8 mouse cellular contexts compared by ENCODE assay signal in the genomic region with DNA sequence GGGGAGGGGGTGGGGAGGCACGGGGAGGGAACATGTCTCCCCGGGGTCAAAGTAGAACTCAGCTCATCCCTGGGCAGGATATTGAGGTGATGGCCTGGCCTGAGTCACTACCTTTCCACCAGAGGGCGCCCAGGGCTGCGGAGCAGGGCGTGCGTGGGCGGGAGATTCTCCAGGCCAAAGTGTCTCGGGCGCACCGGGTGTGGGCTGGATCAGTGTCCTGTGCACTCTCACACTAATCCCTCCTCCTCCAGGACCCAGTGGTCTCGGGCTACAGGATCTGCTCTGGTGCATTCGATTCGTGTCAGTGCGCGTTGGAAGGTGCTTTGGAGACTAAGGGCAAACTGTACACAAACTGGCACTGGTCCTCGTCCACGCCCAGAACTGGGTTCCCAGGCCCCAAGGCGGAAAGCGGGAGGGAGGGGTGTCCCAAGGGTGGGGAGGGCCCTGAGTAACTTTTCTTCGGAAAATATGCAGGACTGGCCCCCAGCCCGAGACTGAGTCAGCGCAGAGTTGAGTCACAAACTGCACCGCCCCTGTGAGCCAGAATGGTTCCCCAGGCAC. TPM values are rescaled to one million over a fixed set of nuclear protein-coding genes. Genes with fewer than 3 reads are reported as not detected.
DNase-seq lines count a peak whose midpoint lies in the region; ATAC-seq and TF ChIP-seq lines count a peak whose summit lies in the region.

No protein-coding gene starts in this region.

- TF ChIP-seq CTCF in ES-Bruce4 (IDR thresholded peaks at IDR 0.05; ENCODE audit: low read depth, low read length): peak; percentile 78
- peak; percentile 90 for TF ChIP-seq CTCF in heart, postnatal 0 days (IDR thresholded peaks at IDR 0.05; ENCODE audit: low read depth)

- ATAC-seq in forebrain, embryonic 11.5 days (replicated peaks; ENCODE audit: low FRiP score): peak; percentile 45
- peak; percentile 73 for ATAC-seq in heart, postnatal 0 days (ENCODE audit: insufficient read depth, low read depth)
- ATAC-seq in liver, embryonic 16.5 days (ENCODE audit: low read depth): peak; percentile 60
- 0 out of 2 replicates have a peak, but pooled peaks have one; percentile 15 for ATAC-seq in neural tube, embryonic 12.5 days (ENCODE audit: low FRiP score, low read depth)
- ATAC-seq in stomach, embryonic 16.5 days (ENCODE audit: insufficient read depth, low FRiP score): peak; percentile 80

- TF ChIP-seq EP300 in ES-Bruce4 (IDR thresholded peaks at IDR 0.05; ENCODE audit: insufficient read depth, low read depth, low read length): no peak
- peak; percentile 67 for TF ChIP-seq EP300 in heart, postnatal 0 days (IDR thresholded peaks at IDR 0.05; ENCODE audit: low read depth)

- H3K9me3 ChIP-seq in ES-Bruce4 (replicated peaks; ENCODE audit: control insufficient read depth, insufficient read depth, low read length, poor library complexity, severe bottlenecking): no peaks in the 10 kb centered on the region
- no peaks in the 10 kb centered on the region; the same call in 1 of the 2 replicates for H3K9me3 ChIP-seq in forebrain, embryonic 11.5 days (ENCODE audit: control insufficient read depth, low read length)
- H3K9me3 ChIP-seq in heart, postnatal 0 days (replicated peaks; ENCODE audit: control insufficient read depth, low read length): no peaks in the 10 kb centered on the region
- H3K9me3 ChIP-seq in liver, embryonic 16.5 days (replicated peaks; ENCODE audit: control insufficient read depth, low read length): no peaks in the 10 kb centered on the region
- H3K9me3 ChIP-seq in neural tube, embryonic 12.5 days: no peaks in the 10 kb centered on the region
- peaks cover 3% of the 10 kb centered on the region; the same call in 1 of the 2 replicates for H3K9me3 ChIP-seq in stomach, embryonic 16.5 days (replicated peaks; ENCODE audit: control insufficient read depth, low read length)

- peak overlapping the region; percentile 38 for H3K4me3 ChIP-seq in ES-Bruce4 (ENCODE audit: low read depth, low read length)
- no peak overlapping the region for H3K4me3 ChIP-seq in forebrain, embryonic 11.5 days (ENCODE audit: low read depth, low read length)
- H3K4me3 ChIP-seq in heart, postnatal 0 days (ENCODE audit: low read depth, low read length): peak overlapping the region; percentile 18; the same call in 1 of the 2 replicates
- peak overlapping the region; percentile 44 for H3K4me3 ChIP-seq in liver, embryonic 16.5 days (ENCODE audit: low read depth, low read length)
- no peak overlapping the region; the same call in 1 of the 2 replicates for H3K4me3 ChIP-seq in neural tube, embryonic 12.5 days
- peak overlapping the region; percentile 32 for H3K4me3 ChIP-seq in stomach, embryonic 16.5 days (replicated peaks; ENCODE audit: low read length)

- no peak overlapping the region for H3K27ac ChIP-seq in ES-Bruce4 (ENCODE audit: insufficient read depth, low read length)
- no peak overlapping the region for H3K27ac ChIP-seq in forebrain, embryonic 11.5 days (ENCODE audit: low read depth, low read length)
- H3K27ac ChIP-seq in heart, postnatal 0 days (ENCODE audit: low read depth): peak overlapping the region; percentile 72
- peak overlapping the region; percentile 65 for H3K27ac ChIP-seq in liver, embryonic 16.5 days (ENCODE audit: low read length)
- H3K27ac ChIP-seq in neural tube, embryonic 12.5 days: no peak overlapping the region
- H3K27ac ChIP-seq in stomach, embryonic 16.5 days (ENCODE audit: low read length): peak overlapping the region; percentile 59

- peak overlapping the region; percentile 40; the same call in 1 of the 2 replicates for H3K4me2 ChIP-seq in forebrain, embryonic 11.5 days (ENCODE audit: low read depth, low read length, severe bottlenecking)
- peak overlapping the region; percentile 50 for H3K4me2 ChIP-seq in heart, postnatal 0 days (ENCODE audit: low read depth, low read length)
- H3K4me2 ChIP-seq in liver, embryonic 16.5 days (ENCODE audit: low read depth, low read length): peak overlapping the region; percentile 65
- H3K4me2 ChIP-seq in neural tube, embryonic 12.5 days (replicated peaks): peak overlapping the region; percentile 48
- peak overlapping the region; percentile 56 for H3K4me2 ChIP-seq in stomach, embryonic 16.5 days (ENCODE audit: low read depth, low read length)

- DNase-seq in c-Kit-positive CD71-positive TER-119-positive erythroid progenitor cells, embryonic 14.5 days (ENCODE audit: low spot score): peak; percentile 85
- peak; percentile 86 for DNase-seq in forebrain, embryonic 11.5 days (ENCODE audit: low spot score)
- peak; percentile 84 for DNase-seq in heart, postnatal 0 days (ENCODE audit: low spot score)
- DNase-seq in kidney, postnatal 36 days: peak; percentile 89 to 95

- 6% methylated on average over 23 of the region's 23 CpGs for WGBS in forebrain, embryonic 11.5 days
- 4% methylated on average over 23 of the region's 23 CpGs for WGBS in heart, postnatal 0 days
- WGBS in liver, embryonic 16.5 days (ENCODE audit: insufficient replicate concordance): 2% methylated on average over 23 of the region's 23 CpGs
- 6% methylated on average over 23 of the region's 23 CpGs for WGBS in neural tube, embryonic 12.5 days
- WGBS in stomach, embryonic 16.5 days: 2% methylated on average over 23 of the region's 23 CpGs

- H3K36me3 ChIP-seq in ES-Bruce4 (ENCODE audit: control insufficient read depth, insufficient read depth, low read length, poor library complexity, severe bottlenecking): peaks cover 10% of the 10 kb centered on the region
- no peaks in the 10 kb centered on the region for H3K36me3 ChIP-seq in forebrain, embryonic 11.5 days (ENCODE audit: control insufficient read depth, insufficient read depth, low read length)
- peaks cover 46% of the 10 kb centered on the region for H3K36me3 ChIP-seq in heart, postnatal 0 days (replicated peaks; ENCODE audit: control insufficient read depth, insufficient read depth, low read length)
- H3K36me3 ChIP-seq in liver, embryonic 16.5 days (ENCODE audit: control insufficient read depth, insufficient read depth): peaks cover 10% of the 10 kb centered on the region
- peaks cover 11% of the 10 kb centered on the region for H3K36me3 ChIP-seq in neural tube, embryonic 12.5 days
- H3K36me3 ChIP-seq in stomach, embryonic 16.5 days (ENCODE audit: control insufficient read depth, insufficient read depth, low read length): peaks cover 12% of the 10 kb centered on the region

- no peaks in the 10 kb centered on the region for H3K27me3 ChIP-seq in ES-Bruce4 (ENCODE audit: control insufficient read depth, insufficient read depth, low read length, poor library complexity, severe bottlenecking)
- H3K27me3 ChIP-seq in forebrain, embryonic 11.5 days (ENCODE audit: control insufficient read depth, insufficient read depth, low read length): no peaks in the 10 kb centered on the region
- no peaks in the 10 kb centered on the region for H3K27me3 ChIP-seq in heart, postnatal 0 days (ENCODE audit: control insufficient read depth, insufficient read depth, low read length)
- peaks cover 3% of the 10 kb centered on the region; the same call in 1 of the 2 replicates for H3K27me3 ChIP-seq in liver, embryonic 16.5 days (ENCODE audit: control insufficient read depth, insufficient read depth, low read depth, low read length)
- H3K27me3 ChIP-seq in neural tube, embryonic 12.5 days (replicated peaks): no peaks in the 10 kb centered on the region
- no peaks in the 10 kb centered on the region for H3K27me3 ChIP-seq in stomach, embryonic 16.5 days (ENCODE audit: control insufficient read depth, insufficient read depth, low read length)

- peak overlapping the region; percentile 10 for H3K9ac ChIP-seq in ES-Bruce4 (ENCODE audit: low read depth, poor library complexity, severe bottlenecking)
- peak overlapping the region; percentile 33; the same call in 1 of the 2 replicates for H3K9ac ChIP-seq in forebrain, embryonic 11.5 days (ENCODE audit: low read length)
- no peak overlapping the region for H3K9ac ChIP-seq in heart, postnatal 0 days (replicated peaks; ENCODE audit: low read depth, low read length)
- peak overlapping the region; percentile 63 for H3K9ac ChIP-seq in liver, embryonic 16.5 days (ENCODE audit: low read depth, low read length)
- H3K9ac ChIP-seq in neural tube, embryonic 12.5 days: peak overlapping the region; percentile 30; the same call in 1 of the 2 replicates
- peak overlapping the region; percentile 14 for H3K9ac ChIP-seq in stomach, embryonic 16.5 days (ENCODE audit: low read length)

- TF ChIP-seq POLR2A in ES-Bruce4 (IDR thresholded peaks at IDR 0.05; ENCODE audit: insufficient read depth, low read length): no peak

- peaks cover 3% of the 10 kb centered on the region for H3K4me1 ChIP-seq in ES-Bruce4 (ENCODE audit: control insufficient read depth, insufficient read depth, low read length)
- no peaks in the 10 kb centered on the region for H3K4me1 ChIP-seq in forebrain, embryonic 11.5 days (replicated peaks; ENCODE audit: control insufficient read depth, insufficient read depth, low read length)
- H3K4me1 ChIP-seq in heart, postnatal 0 days (ENCODE audit: control insufficient read depth, insufficient read depth): peaks cover 12% of the 10 kb centered on the region
- H3K4me1 ChIP-seq in liver, embryonic 16.5 days (ENCODE audit: control insufficient read depth, low read depth, low read length): peaks cover 62% of the 10 kb centered on the region
- peaks cover 16% of the 10 kb centered on the region for H3K4me1 ChIP-seq in neural tube, embryonic 12.5 days
- peaks cover 22% of the 10 kb centered on the region for H3K4me1 ChIP-seq in stomach, embryonic 16.5 days (ENCODE audit: control insufficient read depth, insufficient read depth, low read length)

RNA-seq across cellular contexts. Expression of a gene that starts 2.6 kb away (rescaled TPM):
- 283 and 299 TPM in 2 replicates for polyA plus RNA-seq in ES-Bruce4 (2011; ENCODE audit: insufficient read depth, insufficient read length, low read depth, missing spikeins)
- 169 and 174 TPM in 2 replicates for polyA plus RNA-seq in forebrain, embryonic 11.5 days (2014; fragmentation: Nextera tagmentation; extraction: Ambion mirVana)
- total RNA-seq in heart, postnatal 0 days (2014; rRNA removed; ENCODE audit: low replicate concordance): 81.6 and 102 TPM in 2 replicates
- 120 and 128 TPM in 2 replicates for polyA plus RNA-seq in heart, postnatal 0 days (2015; fragmentation: Nextera tagmentation; extraction: Ambion mirVana)
- polyA plus RNA-seq in liver, embryonic 16.5 days (2015; fragmentation: Nextera tagmentation; extraction: Ambion mirVana): 71.8 and 79.1 TPM in 2 replicates
- 157 and 169 TPM in 2 replicates for polyA plus RNA-seq in neural tube, embryonic 12.5 days (2016; fragmentation: Nextera tagmentation; extraction: Ambion mirVana)
- polyA plus RNA-seq in stomach, embryonic 16.5 days (2015; fragmentation: Nextera tagmentation; extraction: Ambion mirVana): 162 and 168 TPM in 2 replicates

RNA-seq across cellular contexts. Expression of a gene that starts 18.9 kb away (rescaled TPM):
- 4.6 and 4.9 TPM in 2 replicates for polyA plus RNA-seq in ES-Bruce4 (2011; ENCODE audit: insufficient read depth, insufficient read length, low read depth, missing spikeins)
- polyA plus RNA-seq in forebrain, embryonic 11.5 days (2014; fragmentation: Nextera tagmentation; extraction: Ambion mirVana): 10.4 and 11.3 TPM in 2 replicates
- total RNA-seq in heart, postnatal 0 days (2014; rRNA removed; ENCODE audit: low replicate concordance): 66.7 and 80.0 TPM in 2 replicates
- 47.5 and 48.7 TPM in 2 replicates for polyA plus RNA-seq in heart, postnatal 0 days (2015; fragmentation: Nextera tagmentation; extraction: Ambion mirVana)
- 4.7 and 5.6 TPM in 2 replicates for polyA plus RNA-seq in liver, embryonic 16.5 days (2015; fragmentation: Nextera tagmentation; extraction: Ambion mirVana)
- polyA plus RNA-seq in neural tube, embryonic 12.5 days (2016; fragmentation: Nextera tagmentation; extraction: Ambion mirVana): 9.2 and 12.1 TPM in 2 replicates
- 65.8 and 76.3 TPM in 2 replicates for polyA plus RNA-seq in stomach, embryonic 16.5 days (2015; fragmentation: Nextera tagmentation; extraction: Ambion mirVana)

RNA-seq across cellular contexts. Expression of a gene that starts 26.3 kb away (rescaled TPM):
- polyA plus RNA-seq in ES-Bruce4 (2011; ENCODE audit: insufficient read depth, insufficient read length, low read depth, missing spikeins): 93.1 and 101 TPM in 2 replicates
- polyA plus RNA-seq in forebrain, embryonic 11.5 days (2014; fragmentation: Nextera tagmentation; extraction: Ambion mirVana): 944 and 965 TPM in 2 replicates
- 292 and 404 TPM in 2 replicates for total RNA-seq in heart, postnatal 0 days (2014; rRNA removed; ENCODE audit: low replicate concordance)
- polyA plus RNA-seq in heart, postnatal 0 days (2015; fragmentation: Nextera tagmentation; extraction: Ambion mirVana): 632 and 642 TPM in 2 replicates
- polyA plus RNA-seq in liver, embryonic 16.5 days (2015; fragmentation: Nextera tagmentation; extraction: Ambion mirVana): 235 and 256 TPM in 2 replicates
- 1,130 and 1,196 TPM in 2 replicates for polyA plus RNA-seq in neural tube, embryonic 12.5 days (2016; fragmentation: Nextera tagmentation; extraction: Ambion mirVana)
- 684 and 739 TPM in 2 replicates for polyA plus RNA-seq in stomach, embryonic 16.5 days (2015; fragmentation: Nextera tagmentation; extraction: Ambion mirVana)

Comparison
In these comparisons a context has a peak if more than half of its experiments do, and no peak if none do; other contexts are left out.
1. H3K27ac ChIP-seq: peak in heart, postnatal 0 days (single experiment), liver, embryonic 16.5 days (single experiment) and stomach, embryonic 16.5 days (single experiment); none in ES-Bruce4 (single experiment), forebrain, embryonic 11.5 days (single experiment) and neural tube, embryonic 12.5 days (single experiment).
2. H3K4me3 ChIP-seq: peak in ES-Bruce4 (single experiment), heart, postnatal 0 days (single experiment), liver, embryonic 16.5 days (single experiment) and stomach, embryonic 16.5 days (single experiment); none in forebrain, embryonic 11.5 days (single experiment) and neural tube, embryonic 12.5 days (single experiment).
3. ATAC-seq: peak in every context shown above with its lines; median percentile 80 in stomach, embryonic 16.5 days; 73 in heart, postnatal 0 days; 60 in liver, embryonic 16.5 days; 45 in forebrain, embryonic 11.5 days; 15 in neural tube, embryonic 12.5 days.
4. Peak in every context shown above with its lines, with median percentiles within 50 percentile points of each other: DNase-seq and H3K4me2 ChIP-seq.